In genomic region chr4:83273616-83274050, GRCm38 (mm10) we compare ENCODE assay signal across 12 mouse cellular contexts. TPM values are rescaled to one million over a fixed set of nuclear protein-coding genes. Genes with fewer than 3 reads are reported as not detected.
DNase-seq lines count a peak whose midpoint lies in the region; ATAC-seq and TF ChIP-seq lines count a peak whose summit lies in the region.
"Had no signal": no experiment of that assay in that cellular context is flagged by ENCODE, and none has a peak within 500 bp of the region (broad histone marks: within the 10 kb centered on the region; RNA-seq: fewer than 3 reads in every experiment).

No protein-coding gene starts in this region.

- peak; percentile 58 for DNase-seq in lung, postnatal 0 days (ENCODE audit: low spot score)
- DNase-seq in lung, adult 2 months: no peak
- DNase-seq in embryonic facial prominence, embryonic 10.5 days (ENCODE audit: low spot score): no peak
- peak; percentile 57 for DNase-seq in splenic B cell, adult 2 months (ENCODE audit: low read depth, low spot score)
- DNase-seq in gastrocnemius, adult 18-20 months (ENCODE audit: low spot score): no peak
- DNase-seq in gastrocnemius, postnatal 25 days: no peak
- DNase-seq: cerebellum, postnatal 10 days; gastrocnemius, postnatal 10 days had no signal

- no peak for TF ChIP-seq EP300 in lung, postnatal 0 days (IDR thresholded peaks at IDR 0.05)

- ATAC-seq in lung, postnatal 0 days: peak; percentile 38; the same call in 1 of the 2 replicates
- peak; percentile 80 for ATAC-seq in liver, embryonic 16.5 days (ENCODE audit: low read depth)
- ATAC-seq in kidney, embryonic 15.5 days (replicated peaks; ENCODE audit: low FRiP score): no peak

- no peaks in the 10 kb centered on the region for H3K4me1 ChIP-seq in lung, postnatal 0 days (ENCODE audit: insufficient read depth, low read depth, low read length)
- H3K4me1 ChIP-seq in lung, adult 2 months (ENCODE audit: control insufficient read depth, insufficient read depth, low read length): no peaks in the 10 kb centered on the region; the same call in 1 of the 2 replicates
- peaks cover 9% of the 10 kb centered on the region; the same call in 1 of the 2 replicates for H3K4me1 ChIP-seq in embryonic facial prominence, embryonic 10.5 days
- no peaks in the 10 kb centered on the region; the same call in 1 of the 2 replicates for H3K4me1 ChIP-seq in liver, embryonic 16.5 days (ENCODE audit: control insufficient read depth, low read depth, low read length)
- H3K4me1 ChIP-seq in kidney, embryonic 15.5 days: no peaks in the 10 kb centered on the region
- H3K4me1 ChIP-seq: midbrain, embryonic 12.5 days had no signal

- no peak overlapping the region for H3K4me3 ChIP-seq in lung, postnatal 0 days (ENCODE audit: low read depth, low read length)
- no peak overlapping the region for H3K4me3 ChIP-seq in lung, adult 2 months (replicated peaks; ENCODE audit: extremely low read depth, low read depth, low read length)
- no peak overlapping the region for H3K4me3 ChIP-seq in embryonic facial prominence, embryonic 10.5 days
- peak overlapping the region; percentile 32 for H3K4me3 ChIP-seq in liver, embryonic 16.5 days (ENCODE audit: low read depth, low read length)
- H3K4me3 ChIP-seq in kidney, embryonic 15.5 days (replicated peaks): no peak overlapping the region
- H3K4me3 ChIP-seq: layer of hippocampus, adult 2 months; midbrain, embryonic 12.5 days had no signal

- no peaks in the 10 kb centered on the region for H3K36me3 ChIP-seq in lung, postnatal 0 days (ENCODE audit: insufficient read depth, low read length)
- no peaks in the 10 kb centered on the region for H3K36me3 ChIP-seq in embryonic facial prominence, embryonic 10.5 days (replicated peaks)
- no peaks in the 10 kb centered on the region for H3K36me3 ChIP-seq in liver, embryonic 16.5 days (ENCODE audit: control insufficient read depth, insufficient read depth)
- no peaks in the 10 kb centered on the region for H3K36me3 ChIP-seq in splenic B cell, adult 2 months (ENCODE audit: control insufficient read depth, insufficient read depth, low read length, poor library complexity, severe bottlenecking)
- H3K36me3 ChIP-seq in kidney, embryonic 15.5 days: no peaks in the 10 kb centered on the region
- H3K36me3 ChIP-seq: midbrain, embryonic 12.5 days had no signal

- TF ChIP-seq POLR2A in lung, adult 2 months (IDR thresholded peaks at IDR 0.05; ENCODE audit: borderline replicate concordance, extremely low read depth, low read depth, low read length): no peak

- no peak for TF ChIP-seq CTCF in lung, postnatal 0 days (IDR thresholded peaks at IDR 0.05)
- no peak for TF ChIP-seq CTCF in lung, adult 2 months (IDR thresholded peaks at IDR 0.05; ENCODE audit: insufficient read depth, low read length)

- no peak overlapping the region for H3K9ac ChIP-seq in lung, postnatal 0 days (replicated peaks; ENCODE audit: low read depth)
- H3K9ac ChIP-seq in liver, embryonic 16.5 days (ENCODE audit: low read depth, low read length): no peak overlapping the region
- no peak overlapping the region for H3K9ac ChIP-seq in kidney, embryonic 15.5 days
- H3K9ac ChIP-seq: midbrain, embryonic 12.5 days had no signal

- no peaks in the 10 kb centered on the region for H3K27me3 ChIP-seq in lung, postnatal 0 days (replicated peaks; ENCODE audit: insufficient read depth, low read length)
- no peaks in the 10 kb centered on the region for H3K27me3 ChIP-seq in embryonic facial prominence, embryonic 10.5 days (replicated peaks; ENCODE audit: low read depth, poor library complexity, severe bottlenecking)
- no peaks in the 10 kb centered on the region for H3K27me3 ChIP-seq in liver, embryonic 16.5 days (ENCODE audit: control insufficient read depth, insufficient read depth, low read depth, low read length)
- H3K27me3 ChIP-seq in splenic B cell, adult 2 months (ENCODE audit: control insufficient read depth, insufficient read depth, low read length, poor library complexity, severe bottlenecking): no peaks in the 10 kb centered on the region
- 0 out of 2 replicates have a peak, but pooled peaks cover 3% of the 10 kb centered on the region for H3K27me3 ChIP-seq in kidney, embryonic 15.5 days
- H3K27me3 ChIP-seq: midbrain, embryonic 12.5 days had no signal

- no peaks in the 10 kb centered on the region for H3K9me3 ChIP-seq in lung, postnatal 0 days (ENCODE audit: low read length)
- H3K9me3 ChIP-seq in embryonic facial prominence, embryonic 10.5 days: no peaks in the 10 kb centered on the region
- no peaks in the 10 kb centered on the region for H3K9me3 ChIP-seq in liver, embryonic 16.5 days (replicated peaks; ENCODE audit: control insufficient read depth, low read length)
- H3K9me3 ChIP-seq in kidney, embryonic 15.5 days (replicated peaks): no peaks in the 10 kb centered on the region
- H3K9me3 ChIP-seq: midbrain, embryonic 12.5 days had no signal

- WGBS in lung, postnatal 0 days: 78% methylated on average over 19 of the region's 19 CpGs
- 80% methylated on average over 19 of the region's 19 CpGs for WGBS in lung, adult 2 months
- 90% methylated on average over 19 of the region's 19 CpGs for WGBS in embryonic facial prominence, embryonic 10.5 days
- 17% methylated on average over 19 of the region's 19 CpGs for WGBS in liver, embryonic 16.5 days (ENCODE audit: insufficient replicate concordance)
- WGBS in kidney, embryonic 15.5 days: 87% methylated on average over 19 of the region's 19 CpGs

- H3K27ac ChIP-seq in lung, postnatal 0 days (ENCODE audit: low read length): no peak overlapping the region
- peak overlapping the region; percentile 57; the same call in 1 of the 2 replicates for H3K27ac ChIP-seq in embryonic facial prominence, embryonic 10.5 days (replicated peaks)
- H3K27ac ChIP-seq in liver, embryonic 16.5 days (ENCODE audit: low read length): no peak overlapping the region
- H3K27ac ChIP-seq in kidney, embryonic 15.5 days: no peak overlapping the region
- H3K27ac ChIP-seq: layer of hippocampus, adult 2 months; midbrain, embryonic 12.5 days had no signal

- H3K4me2 ChIP-seq in lung, postnatal 0 days (replicated peaks; ENCODE audit: low read depth, low read length): no peak overlapping the region
- H3K4me2 ChIP-seq in liver, embryonic 16.5 days (ENCODE audit: low read depth, low read length): peak overlapping the region; percentile 42
- H3K4me2 ChIP-seq in kidney, embryonic 15.5 days: no peak overlapping the region
- H3K4me2 ChIP-seq: midbrain, embryonic 12.5 days had no signal

RNA-seq across cellular contexts. Expression of gene Ttc39b, which starts 50.4 kb away (rescaled TPM):
- polyA plus RNA-seq in lung, postnatal 0 days (2015; fragmentation: Nextera tagmentation; extraction: Ambion mirVana): 6.7 and 7.5 TPM in 2 replicates
- 4.0 and 7.1 TPM in 2 replicates for polyA plus RNA-seq in lung, adult 2 months (2012; rRNA removed)
- 1.6 and 2.4 TPM in 2 replicates for polyA plus RNA-seq in embryonic facial prominence, embryonic 10.5 days (2016; fragmentation: Nextera tagmentation; extraction: Ambion mirVana)
- polyA plus RNA-seq in liver, embryonic 16.5 days (2015; fragmentation: Nextera tagmentation; extraction: Ambion mirVana): 1.5 and 1.8 TPM in 2 replicates
- 2.0 and 2.7 TPM in 2 replicates for polyA plus RNA-seq in kidney, embryonic 15.5 days (2015; fragmentation: Nextera tagmentation; extraction: Ambion mirVana)
- total RNA-seq in gastrocnemius, adult 18-20 months (2021): 1 to 10 TPM; 5.0 to 6.0 TPM
- total RNA-seq in gastrocnemius, postnatal 25 days (2021): 1 to 10 TPM; 3.7 to 5.8 TPM

Comparison
In these comparisons a context has a peak if more than half of its experiments do, and no peak if none do; other contexts are left out.
1. DNase-seq: peak in lung, postnatal 0 days (single experiment) and splenic B cell, adult 2 months (single experiment); none in lung, adult 2 months (single experiment), embryonic facial prominence, embryonic 10.5 days (single experiment), gastrocnemius, adult 18-20 months (single experiment) and gastrocnemius, postnatal 25 days (single experiment).